Mouse (Mus musculus) erythroid progenitor cell, adult 5-6 weeks (primary cell): Measurements from ENCODE around the gene Mfsd8. TPM values are rescaled to one million over a fixed set of nuclear protein-coding genes. Genes with fewer than 3 reads are reported as not detected.
"Not testable (repeated sequence)": the region's sequence is repeated elsewhere in the genome, so short reads cannot be mapped to it uniquely, and the experiment has no call there.

ENCODE experiments used
- ATAC-seq: replicated peaks from 2 replicates; pipeline ENCODE4 v1.8.0; 2016; ENCODE audit warnings: moderate number of reproducible peaks, mild to moderate bottlenecking, moderate TSS enrichment, inconsistent platforms; ENCODE audit not compliant: poor library complexity, low FRiP score, severe bottlenecking
- total RNA-seq, 2 experiments: library from RNA; stranded (forward) in 1 of 2; stranded (reverse) in 1 of 2; fragments of 150-400 nt in 1 of 2; fragments of 186-747, 209-891 nt in 1 of 2; gene quantifications; 2 replicates each; pipeline versions ENCODE4 v1.2.3 to v1.2.4; 2015 to 2017; ENCODE audit warnings: low replicate concordance in 2 of 2

Mfsd8 gene
- total RNA-seq (2015; ENCODE audit: low replicate concordance), result 9.0 and 15.5 TPM in 2 replicates
- 6.9 and 9.7 TPM in 2 replicates for total RNA-seq (2017; ENCODE audit: low replicate concordance)

DNA sequence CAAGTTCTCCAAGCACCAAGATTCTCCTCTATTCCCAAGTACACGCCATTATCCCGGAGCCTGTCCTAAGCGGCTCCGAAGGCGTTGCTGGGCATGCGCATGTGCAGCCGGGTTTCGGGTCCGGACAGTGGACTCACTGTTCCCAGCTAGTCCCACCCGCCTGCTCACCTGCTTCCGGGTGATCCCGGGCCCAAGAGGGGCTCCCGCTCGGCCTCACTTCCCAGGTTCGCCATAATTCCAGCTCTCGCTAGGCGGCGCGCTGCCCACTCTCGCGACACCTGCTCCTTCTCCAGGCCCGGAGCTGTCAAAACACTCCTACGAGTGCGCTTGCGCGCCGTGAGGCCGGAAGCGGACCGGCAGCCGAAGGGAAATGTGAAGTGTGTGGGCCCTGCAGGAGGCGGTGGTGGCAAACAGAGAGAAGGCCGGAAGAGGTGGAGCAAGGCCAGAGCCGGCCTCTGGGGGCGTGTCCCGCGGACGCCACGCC is at the start of gene Mfsd8:
Gene Mfsd8, minus strand, starts transcription at position 414 of the 484 bp plus-strand sequence.
- peak; percentile 95 for ATAC-seq

DNA sequence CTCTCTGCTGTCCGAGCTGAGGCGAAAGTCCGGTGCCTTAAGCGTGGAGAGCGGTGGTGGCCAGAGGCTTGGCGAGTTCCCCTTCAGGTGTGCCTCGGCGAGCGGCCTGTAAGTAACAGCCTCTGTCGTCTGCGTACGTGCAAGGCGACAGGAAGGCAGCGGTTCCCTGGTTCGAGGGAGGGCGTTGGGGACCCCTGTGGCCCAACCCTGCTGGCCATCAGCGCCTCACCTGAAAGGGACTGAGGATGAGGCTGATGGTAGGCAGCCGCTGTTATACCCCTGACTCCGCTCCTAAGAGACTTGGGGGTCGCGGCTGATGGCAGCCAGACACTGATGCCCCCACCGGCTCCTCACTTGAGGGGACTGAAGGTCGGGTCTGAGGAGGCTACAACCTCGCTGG is 47.6 kb upstream of the Mfsd8 start:
- ATAC-seq, result not testable (repeated sequence)

DNA sequence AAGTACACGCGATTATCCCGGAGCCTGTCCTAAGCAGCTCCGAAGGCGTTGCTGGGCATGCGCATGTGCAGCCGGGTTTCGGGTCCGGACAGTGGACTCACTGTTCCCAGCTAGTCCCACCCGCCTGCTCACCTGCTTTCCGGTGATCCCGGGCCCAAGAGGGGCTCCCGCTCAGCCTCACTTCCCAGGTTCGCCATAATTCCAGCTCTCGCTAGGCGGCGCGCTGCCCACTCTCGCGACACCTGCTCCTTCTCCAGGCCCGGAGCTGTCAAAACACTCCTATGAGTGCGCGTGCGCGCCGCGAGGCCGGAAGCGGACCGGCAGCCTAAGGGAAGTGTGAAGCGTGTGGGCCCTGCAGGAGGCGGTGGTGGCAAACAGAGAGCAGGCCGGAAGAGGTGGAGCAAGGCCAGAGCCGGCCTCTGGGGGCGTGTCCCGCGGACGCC is 47.2 kb upstream of the Mfsd8 start:
- peak; percentile 95 for ATAC-seq

DNA sequence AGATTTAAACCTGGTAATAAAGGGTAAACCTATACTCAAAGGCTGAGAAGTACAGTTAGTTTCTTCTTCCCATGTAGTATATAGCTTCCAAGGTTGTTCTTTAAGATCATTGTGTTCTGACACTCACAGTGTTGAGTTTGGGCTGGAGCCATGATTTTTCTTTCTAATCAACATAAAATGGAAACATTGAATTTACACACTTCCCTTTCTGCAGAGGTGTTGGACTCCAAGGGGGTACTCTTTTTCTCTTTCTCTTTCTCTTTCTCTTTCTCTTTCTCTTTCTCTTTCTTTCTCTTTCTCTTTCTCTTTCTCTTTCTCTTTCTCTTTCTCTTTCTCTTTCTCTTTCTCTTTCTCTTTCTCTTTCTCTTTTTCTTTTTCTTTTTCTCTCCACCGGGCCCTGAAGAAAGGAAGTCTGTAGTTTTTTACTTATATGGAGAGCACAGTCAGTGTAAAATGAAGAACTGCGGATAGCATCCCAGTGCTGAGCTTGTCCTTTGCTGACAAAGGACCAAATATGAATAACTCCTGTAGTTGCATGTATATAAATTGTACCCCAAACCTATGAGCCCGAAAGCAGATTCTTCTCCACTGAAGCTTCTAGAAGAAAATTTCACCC is 6.5 kb upstream of the Mfsd8 start:
- not testable (repeated sequence) for ATAC-seq

DNA sequence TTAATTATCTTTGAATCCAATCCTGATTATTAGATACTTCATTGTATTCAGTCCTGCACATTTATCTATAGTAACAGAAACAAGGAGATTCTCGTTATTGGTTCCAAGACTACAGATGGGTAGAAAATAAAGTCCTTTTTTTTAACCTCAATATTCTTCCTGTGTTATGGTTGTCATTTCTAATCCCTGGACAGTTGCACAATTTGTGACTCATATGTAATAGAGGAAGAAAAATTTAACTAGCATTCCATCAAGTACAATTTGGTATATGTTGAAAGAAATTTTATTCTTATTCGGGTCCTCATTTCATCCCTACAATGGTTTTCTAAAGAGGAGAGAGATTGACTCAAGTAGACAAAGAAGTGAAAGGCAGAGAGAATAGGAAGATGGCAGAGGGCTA is 1.2 kb upstream of the Mfsd8 start:
- ATAC-seq, result not testable (repeated sequence)

DNA sequence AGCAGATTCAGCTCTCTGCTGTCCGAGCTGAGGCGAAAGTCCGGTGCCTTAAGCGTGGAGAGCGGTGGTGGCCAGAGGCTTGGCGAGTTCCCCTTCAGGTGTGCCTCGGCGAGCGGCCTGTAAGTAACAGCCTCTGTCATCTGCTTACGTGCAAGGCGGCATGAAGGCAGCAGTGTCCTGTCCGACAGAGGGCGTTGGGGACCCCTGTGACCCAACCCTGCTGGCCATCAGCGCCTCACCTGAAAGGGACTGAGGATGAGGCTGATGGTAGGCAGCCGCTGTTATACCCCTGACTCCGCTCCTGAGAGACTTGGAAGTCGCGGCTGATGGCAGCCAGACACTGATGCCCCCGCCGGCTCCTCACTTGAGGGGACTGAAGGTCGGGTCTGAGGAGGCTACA is 332 bp upstream of the Mfsd8 start:
- peak; percentile 67 for ATAC-seq

DNA sequence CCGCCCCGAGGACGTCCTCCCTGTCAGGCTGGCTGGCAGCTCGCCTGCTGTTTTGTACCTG is 101 bp upstream of the Mfsd8 start, which contains the start of gene Abhd18:
Gene Abhd18, plus strand, starts transcription at position 14 of the 61 bp plus-strand sequence.
- not testable (repeated sequence) for ATAC-seq

DNA sequence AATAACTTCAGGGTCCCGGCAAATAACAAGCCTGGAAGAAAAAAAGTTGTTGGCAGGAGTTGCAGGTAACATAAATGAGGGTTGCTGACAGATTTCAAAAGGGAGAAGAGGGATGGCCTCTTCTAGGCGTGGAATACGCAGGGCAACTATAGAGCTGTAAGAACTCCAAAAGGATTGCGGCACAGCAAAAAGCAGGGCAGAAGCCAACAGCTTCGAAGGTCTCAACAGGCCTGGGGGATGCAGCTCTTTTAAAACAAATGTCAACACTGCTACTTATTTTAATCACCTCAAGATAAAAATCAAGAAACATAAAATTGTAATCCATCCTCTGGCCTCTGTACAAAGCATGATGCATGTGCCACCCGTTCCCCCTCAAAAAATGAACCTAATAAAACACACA is 1.2 kb downstream of the Mfsd8 start:
- ATAC-seq, result not testable (repeated sequence)

DNA sequence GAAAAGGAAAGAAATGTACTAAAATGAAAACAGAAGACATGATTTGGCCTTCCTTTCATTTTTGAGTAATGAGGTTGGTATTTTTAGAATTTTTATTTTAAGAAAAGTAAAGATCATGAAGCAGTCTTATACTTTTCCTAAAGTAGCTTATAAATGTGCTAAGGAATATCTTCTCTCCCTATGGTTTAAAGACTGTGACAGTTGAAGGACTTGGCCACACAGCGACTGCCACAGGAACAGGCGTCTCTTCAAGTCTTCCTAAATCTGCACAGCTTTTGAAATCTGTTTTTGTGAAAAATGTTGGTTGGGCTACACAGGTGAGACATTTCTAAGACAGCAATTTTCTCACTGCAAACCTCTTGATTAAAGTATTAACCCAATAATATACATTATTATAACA is 33.4 kb downstream of the Mfsd8 start:
- ATAC-seq, result no peak

DNA sequence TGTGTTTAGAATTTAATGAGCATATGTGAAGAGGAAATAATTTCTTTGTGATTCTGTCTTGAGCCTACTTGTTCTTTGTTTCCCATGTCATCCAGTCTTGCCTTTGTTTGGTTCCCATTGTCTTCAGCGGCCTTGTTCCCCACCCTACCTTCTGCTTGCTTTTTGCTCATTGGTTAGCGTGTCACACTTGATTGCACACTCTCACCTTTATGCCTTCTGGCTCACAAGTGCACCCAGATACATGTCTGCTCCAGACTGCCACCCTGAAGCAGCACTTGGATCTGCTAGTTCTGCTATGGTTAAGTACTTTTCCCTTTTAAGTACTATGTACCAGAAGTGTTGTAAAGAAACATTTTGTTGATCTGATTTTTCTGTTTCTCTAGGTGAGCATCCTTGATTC is 36.8 kb downstream of the Mfsd8 start:
- no peak for ATAC-seq

DNA sequence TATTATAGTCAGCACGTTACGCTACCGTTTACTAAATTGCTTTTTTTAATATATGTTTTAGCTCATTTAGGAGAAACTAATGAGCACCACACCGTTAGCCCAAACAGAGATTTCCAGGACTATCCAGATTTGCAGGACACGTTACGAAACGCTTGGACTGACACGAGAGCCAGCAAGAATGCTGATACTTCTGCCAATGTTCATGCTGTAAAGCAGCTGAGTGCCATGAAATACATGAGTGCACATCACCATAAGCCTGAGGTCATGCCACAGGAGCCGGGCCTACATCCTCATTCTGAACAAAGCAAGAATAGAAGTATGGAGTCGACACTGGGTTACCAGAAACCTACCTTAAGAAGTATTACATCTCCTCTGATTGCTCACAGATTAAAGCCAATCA is 38.0 kb downstream of the Mfsd8 start:
- ATAC-seq, result no peak

DNA sequence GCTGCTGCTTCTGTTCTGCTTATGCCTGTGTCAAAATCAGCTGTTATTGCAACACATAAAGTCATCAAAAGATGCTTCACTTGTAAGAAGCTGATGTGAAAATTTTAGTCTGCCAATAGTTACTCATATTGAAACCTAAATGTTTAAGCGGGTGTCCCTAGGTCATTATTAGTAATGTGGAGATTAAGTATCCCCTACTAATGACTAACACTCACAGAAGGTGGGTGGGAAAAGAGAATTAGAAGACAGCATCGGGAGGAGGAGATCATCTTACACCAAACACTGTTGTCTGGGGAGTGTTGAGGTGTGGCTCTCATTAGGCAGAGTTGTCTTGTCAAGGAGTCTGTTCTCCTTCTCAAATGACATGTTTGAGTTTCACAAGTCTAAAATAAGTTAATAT is 39.8 kb downstream of the Mfsd8 start:
- no peak for ATAC-seq

DNA sequence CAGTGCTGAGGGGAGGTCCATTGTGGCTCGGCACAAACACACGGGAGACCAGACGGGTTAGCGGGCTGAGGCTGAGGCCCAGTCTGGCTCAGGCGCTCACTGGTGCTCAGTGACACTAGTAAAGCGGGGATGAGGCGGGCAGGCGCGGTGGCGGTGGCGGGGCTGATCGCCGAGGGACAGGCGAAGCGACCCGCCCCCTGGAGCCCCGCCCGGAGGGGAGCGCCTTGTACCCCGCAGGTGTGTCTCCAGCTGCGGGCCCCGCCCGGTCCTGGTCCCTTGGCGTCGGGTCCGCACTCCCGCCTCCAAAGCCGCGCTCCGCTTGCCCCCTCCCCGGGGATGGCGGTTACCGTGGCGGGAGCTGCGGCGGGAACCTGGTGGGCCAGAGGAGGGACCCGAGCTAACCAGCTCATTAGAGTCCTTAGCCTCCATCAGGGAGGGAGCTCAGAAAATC is 46.3 kb downstream of the Mfsd8 start:
- ATAC-seq, result peak; percentile 77

DNA sequence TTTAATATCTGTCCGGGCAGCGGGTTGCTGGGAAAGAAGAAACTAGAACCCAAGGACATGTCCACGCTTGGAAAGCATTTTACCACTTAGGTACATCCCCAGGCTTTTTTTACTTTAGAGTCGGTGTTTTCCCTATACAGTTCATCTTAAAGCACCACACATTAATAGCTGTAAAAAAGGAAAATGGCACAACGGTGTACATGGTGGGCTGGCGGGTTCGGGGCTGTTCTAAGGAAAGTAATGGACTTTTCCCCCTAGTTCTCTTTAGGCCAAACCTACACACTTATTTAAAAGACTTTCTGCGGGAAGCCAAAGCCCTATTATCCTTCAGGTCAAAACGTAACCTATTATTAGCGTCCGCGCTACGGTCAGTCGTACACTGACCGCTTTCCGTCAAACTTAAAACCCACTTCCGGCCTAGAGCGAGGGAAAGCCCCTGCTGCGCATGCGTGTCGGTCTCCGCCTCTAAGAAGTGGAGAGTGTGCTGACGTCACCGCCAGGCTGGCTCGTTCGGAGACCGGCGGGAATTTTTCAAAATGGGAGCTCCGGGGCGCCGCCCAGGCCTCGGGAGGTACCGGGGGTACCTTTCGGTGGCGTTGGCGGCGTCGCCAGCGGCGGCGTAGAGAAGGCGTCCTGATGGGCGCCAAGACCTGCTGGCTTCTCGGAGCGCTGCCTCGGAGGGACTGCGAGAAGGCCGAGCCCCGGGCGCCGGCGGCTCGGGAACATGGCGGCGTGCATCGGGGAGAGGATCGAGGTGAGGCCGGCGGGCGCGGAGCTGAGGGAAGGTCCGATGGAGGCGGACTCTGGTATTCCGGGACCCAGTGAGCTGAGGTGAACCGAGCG is 46.9 kb downstream of the Mfsd8 start, which contains the start of gene Plk4:
Gene Plk4, plus strand, starts transcription at position 490 of the 843 bp plus-strand sequence.
- peak; percentile 88 for ATAC-seq

DNA sequence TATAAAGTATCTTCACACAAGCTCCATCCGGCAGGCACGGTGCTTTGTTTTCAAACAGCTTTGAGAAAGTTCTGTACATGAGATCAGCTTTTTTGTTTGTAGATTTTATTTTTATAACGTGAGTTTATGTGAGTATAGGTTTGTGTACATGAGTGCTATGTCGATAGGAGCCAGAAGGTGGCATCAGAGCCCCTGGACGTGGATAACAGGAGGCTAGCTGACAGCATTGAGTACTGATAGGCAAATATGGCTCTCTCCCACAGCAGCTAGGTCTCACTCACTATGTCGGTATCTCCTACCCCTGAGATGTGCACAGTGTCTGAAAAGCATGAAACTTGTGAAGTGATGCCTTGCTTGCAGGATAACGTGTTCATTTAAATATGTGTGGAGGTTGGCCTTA is 48.2 kb downstream of the Mfsd8 start:
- peak; percentile 83 for ATAC-seq

DNA sequence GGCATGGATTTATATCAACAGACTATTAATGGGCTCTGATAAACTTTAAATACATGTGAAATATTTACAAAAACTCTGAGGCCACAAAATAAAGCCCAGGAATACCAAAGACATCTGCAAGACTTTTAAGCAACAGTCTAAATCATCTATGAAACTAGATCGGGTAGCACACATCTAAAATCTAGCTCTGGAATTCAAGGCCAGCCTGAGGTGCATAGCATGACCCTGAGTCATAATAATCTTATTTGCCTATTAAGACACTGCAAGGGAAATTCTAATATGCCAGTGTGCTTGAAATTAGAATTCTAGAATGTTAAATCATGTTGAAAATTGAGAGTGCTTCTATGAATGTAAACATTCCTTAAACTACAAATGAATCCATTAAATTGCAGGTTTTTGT is 48.6 kb downstream of the Mfsd8 start:
- no peak for ATAC-seq

DNA sequence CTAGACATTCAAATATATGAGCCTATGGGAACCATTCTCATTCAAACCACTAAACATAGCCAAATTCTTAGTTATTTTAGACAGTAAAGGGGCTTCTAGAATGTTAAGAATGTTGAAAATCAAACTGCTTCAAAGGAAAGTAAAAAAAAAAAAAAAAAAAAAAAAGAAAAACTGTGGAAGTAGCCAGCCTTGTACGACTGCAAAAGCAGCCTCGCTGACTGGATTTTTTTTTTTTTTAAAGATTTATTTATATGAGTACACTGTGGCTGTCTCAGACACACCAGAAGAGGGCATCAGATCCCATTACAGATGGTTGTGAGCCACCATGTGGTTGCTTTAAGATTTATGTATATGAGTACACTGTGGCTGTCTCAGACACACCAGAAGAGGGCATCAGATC is 52.9 kb downstream of the Mfsd8 start:
- ATAC-seq, result no peak
